Mouse (Mus musculus): Measurements from ENCODE around the gene Pif1. TPM values are rescaled to one million over a fixed set of nuclear protein-coding genes. Genes with fewer than 3 reads are reported as not detected.

The Pif1 gene
- 1.5 and 2.6 TPM in 2 replicates for polyA plus RNA-seq (2014; fragmentation: Nextera tagmentation; extraction: Ambion mirVana)

GRCm38 (mm10) chr9:65586406-65587269, at the start of gene Pif1:
Gene Pif1, plus strand, starts transcription at chr9:65587160.
- WGBS, result 11% methylated on average over 28 of the region's 28 CpGs
- ATAC-seq (ENCODE audit: low FRiP score, low TSS enrichment), result peak; percentile 76; the same call in 1 of the 2 replicates
- H3K4me3 ChIP-seq (replicated peaks; ENCODE audit: low read depth, low read length), result peak within 1 kb of the TSS; percentile 48
- H3K27me3 ChIP-seq (ENCODE audit: control insufficient read depth, insufficient read depth, low read length), result no peaks in the 10 kb centered on the region
- peak within 1 kb of the TSS; percentile 99 for H3K4me2 ChIP-seq (ENCODE audit: low read length)
- H3K36me3 ChIP-seq (ENCODE audit: control insufficient read depth, insufficient read depth, low read length), result no peaks in the 10 kb centered on the region
- no peaks in the 10 kb centered on the region for H3K9me3 ChIP-seq (ENCODE audit: control insufficient read depth, low read length)
- H3K4me1 ChIP-seq (ENCODE audit: control insufficient read depth, insufficient read depth, low read length), result peaks cover 8% of the 10 kb centered on the region
- peak; percentile 90 for DNase-seq
- H3K9ac ChIP-seq (replicated peaks; ENCODE audit: low read length), result peak within 1 kb of the TSS; percentile 56
- H3K27ac ChIP-seq (replicated peaks; ENCODE audit: low read depth, low read length), result no peak within 1 kb of the TSS

GRCm38 (mm10) chr9:65537901-65538630, 48.9 kb upstream of the Pif1 start:
- WGBS, result 86% methylated on average over 8 of the region's 8 CpGs
- Histone ChIP-seq H3K9me3 (ENCODE audit: control insufficient read depth, low read length) (no peaks in the 10 kb centered on the region), H3K9ac (replicated peaks; ENCODE audit: low read length) (no peak overlapping the region), H3K4me2 (ENCODE audit: low read length) (no peak overlapping the region), H3K4me3 (replicated peaks; ENCODE audit: low read depth, low read length) (no peak overlapping the region), H3K27me3 (ENCODE audit: control insufficient read depth, insufficient read depth, low read length) (no peaks in the 10 kb centered on the region), H3K4me1 (ENCODE audit: control insufficient read depth, insufficient read depth, low read length) (no peaks in the 10 kb centered on the region), H3K27ac (replicated peaks; ENCODE audit: low read depth, low read length) (no peak overlapping the region), H3K36me3 (ENCODE audit: control insufficient read depth, insufficient read depth, low read length) (no peaks in the 10 kb centered on the region)
- ATAC-seq (ENCODE audit: low FRiP score, low TSS enrichment) (no peak), DNase-seq (no peak)

- Histone ChIP-seq H3K4me3 (replicated peaks; ENCODE audit: low read depth, low read length) (no peak overlapping the region), H3K27me3 (ENCODE audit: control insufficient read depth, insufficient read depth, low read length) (no peaks in the 10 kb centered on the region), H3K4me1 (ENCODE audit: control insufficient read depth, insufficient read depth, low read length) (no peaks in the 10 kb centered on the region), H3K36me3 (ENCODE audit: control insufficient read depth, insufficient read depth, low read length) (no peaks in the 10 kb centered on the region), H3K9ac (replicated peaks; ENCODE audit: low read length) (no peak overlapping the region), H3K27ac (replicated peaks; ENCODE audit: low read depth, low read length) (no peak overlapping the region), H3K9me3 (ENCODE audit: control insufficient read depth, low read length) (no peaks in the 10 kb centered on the region), H3K4me2 (ENCODE audit: low read length) (no peak overlapping the region)
- DNase-seq, result no peak
- 91% methylated on average over 9 of the region's 9 CpGs for WGBS
- ATAC-seq (ENCODE audit: low FRiP score, low TSS enrichment), result no peak
Measured at GRCm38 (mm10) chr9:65539697-65540096, 47.3 kb upstream of the Pif1 start.

GRCm38 (mm10) chr9:65541126-65542068, 45.6 kb upstream of the Pif1 start:
- Histone ChIP-seq H3K27me3 (ENCODE audit: control insufficient read depth, insufficient read depth, low read length) (no peaks in the 10 kb centered on the region), H3K4me1 (ENCODE audit: control insufficient read depth, insufficient read depth, low read length) (no peaks in the 10 kb centered on the region)
- peak; percentile 33 for DNase-seq

GRCm38 (mm10) chr9:65542111-65542524, 44.8 kb upstream of the Pif1 start:
- Histone ChIP-seq H3K36me3 (ENCODE audit: control insufficient read depth, insufficient read depth, low read length) (no peaks in the 10 kb centered on the region), H3K27ac (replicated peaks; ENCODE audit: low read depth, low read length) (no peak overlapping the region), H3K4me1 (ENCODE audit: control insufficient read depth, insufficient read depth, low read length) (no peaks in the 10 kb centered on the region), H3K9me3 (ENCODE audit: control insufficient read depth, low read length) (no peaks in the 10 kb centered on the region), H3K4me3 (replicated peaks; ENCODE audit: low read depth, low read length) (no peak overlapping the region), H3K4me2 (ENCODE audit: low read length) (no peak overlapping the region), H3K9ac (replicated peaks; ENCODE audit: low read length) (no peak overlapping the region), H3K27me3 (ENCODE audit: control insufficient read depth, insufficient read depth, low read length) (no peaks in the 10 kb centered on the region)
- DNase-seq (no peak), ATAC-seq (ENCODE audit: low FRiP score, low TSS enrichment) (no peak)
- WGBS, result 85% methylated on average over 7 of the region's 7 CpGs

More at GRCm38 (mm10) chr9:65541126-65542068, 45.6 kb upstream of the Pif1 start:
- Histone ChIP-seq H3K36me3 (ENCODE audit: control insufficient read depth, insufficient read depth, low read length) (no peaks in the 10 kb centered on the region), H3K4me3 (replicated peaks; ENCODE audit: low read depth, low read length) (no peak overlapping the region), H3K4me2 (ENCODE audit: low read length) (no peak overlapping the region), H3K9ac (replicated peaks; ENCODE audit: low read length) (no peak overlapping the region), H3K9me3 (ENCODE audit: control insufficient read depth, low read length) (no peaks in the 10 kb centered on the region), H3K27ac (replicated peaks; ENCODE audit: low read depth, low read length) (no peak overlapping the region)
- WGBS, result 79% methylated on average over 13 of the region's 13 CpGs
- ATAC-seq (ENCODE audit: low FRiP score, low TSS enrichment), result no peak

- Histone ChIP-seq H3K4me1 (ENCODE audit: control insufficient read depth, insufficient read depth, low read length) (0 out of 2 replicates have a peak, but pooled peaks cover 3% of the 10 kb centered on the region), H3K27ac (replicated peaks; ENCODE audit: low read depth, low read length) (no peak overlapping the region), H3K4me2 (ENCODE audit: low read length) (no peak overlapping the region), H3K36me3 (ENCODE audit: control insufficient read depth, insufficient read depth, low read length) (no peaks in the 10 kb centered on the region), H3K9me3 (ENCODE audit: control insufficient read depth, low read length) (no peaks in the 10 kb centered on the region), H3K27me3 (ENCODE audit: control insufficient read depth, insufficient read depth, low read length) (no peaks in the 10 kb centered on the region), H3K9ac (replicated peaks; ENCODE audit: low read length) (no peak overlapping the region), H3K4me3 (replicated peaks; ENCODE audit: low read depth, low read length) (no peak overlapping the region)
- DNase-seq (no peak), ATAC-seq (ENCODE audit: low FRiP score, low TSS enrichment) (no peak)
- 74% methylated on average over 10 of the region's 10 CpGs for WGBS
Measured at GRCm38 (mm10) chr9:65545635-65546412, 41.1 kb upstream of the Pif1 start.

GRCm38 (mm10) chr9:65546413-65546695, 40.6 kb upstream of the Pif1 start:
- Histone ChIP-seq H3K9ac (replicated peaks; ENCODE audit: low read length) (no peak overlapping the region), H3K27me3 (ENCODE audit: control insufficient read depth, insufficient read depth, low read length) (no peaks in the 10 kb centered on the region), H3K4me2 (ENCODE audit: low read length) (no peak overlapping the region), H3K4me3 (replicated peaks; ENCODE audit: low read depth, low read length) (no peak overlapping the region), H3K27ac (replicated peaks; ENCODE audit: low read depth, low read length) (no peak overlapping the region), H3K36me3 (ENCODE audit: control insufficient read depth, insufficient read depth, low read length) (no peaks in the 10 kb centered on the region), H3K4me1 (ENCODE audit: control insufficient read depth, insufficient read depth, low read length) (0 out of 2 replicates have a peak, but pooled peaks cover 3% of the 10 kb centered on the region), H3K9me3 (ENCODE audit: control insufficient read depth, low read length) (no peaks in the 10 kb centered on the region)
- no peak for DNase-seq
- 67% methylated on average over 4 of the region's 4 CpGs for WGBS
- ATAC-seq (ENCODE audit: low FRiP score, low TSS enrichment), result no peak

- H3K36me3 ChIP-seq (ENCODE audit: control insufficient read depth, insufficient read depth, low read length), result no peaks in the 10 kb centered on the region
- 86% methylated on average over 5 of the region's 5 CpGs for WGBS
- H3K27me3 ChIP-seq (ENCODE audit: control insufficient read depth, insufficient read depth, low read length), result no peaks in the 10 kb centered on the region
- 0 out of 2 replicates have a peak, but pooled peaks cover 3% of the 10 kb centered on the region for H3K4me1 ChIP-seq (ENCODE audit: control insufficient read depth, insufficient read depth, low read length)
- DNase-seq (no peak), ATAC-seq (ENCODE audit: low FRiP score, low TSS enrichment) (no peak)
- H3K9me3 ChIP-seq (ENCODE audit: control insufficient read depth, low read length), result no peaks in the 10 kb centered on the region
- no peak overlapping the region for H3K4me3 ChIP-seq (replicated peaks; ENCODE audit: low read depth, low read length)
- H3K9ac ChIP-seq (replicated peaks; ENCODE audit: low read length), result no peak overlapping the region
- no peak overlapping the region for H3K27ac ChIP-seq (replicated peaks; ENCODE audit: low read depth, low read length)
- H3K4me2 ChIP-seq (ENCODE audit: low read length), result no peak overlapping the region
Measured at GRCm38 (mm10) chr9:65547111-65547510, 39.8 kb upstream of the Pif1 start.
